Mouse (Mus musculus) ES-E14 (cell line): ENCODE measurements around the gene Acvr1. TPM values are rescaled to one million over a fixed set of nuclear protein-coding genes. Genes with fewer than 3 reads are reported as not detected.

Source experiments
- DNase-seq: peaks from one replicate; pipeline ENCODE4 v3.0.0-alpha.2; 2013; ENCODE audit warnings: low read depth, low spot score
- H3K27ac ChIP-seq: 2 replicates; pipeline ENCODE4 v1.5.1; 2012; ENCODE audit warnings: low read depth, mild to moderate bottlenecking, low read length, moderate library complexity, mixed read lengths; ENCODE audit not compliant: poor library complexity, insufficient read depth, severe bottlenecking
- H3K36me3 ChIP-seq: 2 replicates; pipeline ENCODE4 v1.6.1; 2012; ENCODE audit warnings: mild to moderate bottlenecking, low read length, moderate library complexity, mixed read lengths; ENCODE audit not compliant: control insufficient read depth, poor library complexity, insufficient read depth, severe bottlenecking
- H3K4me1 ChIP-seq, 2 experiments: fragments of 150-350 bp in 1 of 2; sonication (generic) in 1 of 2; 2 replicates each; pipeline ENCODE4 v1.6.1; 2012; ENCODE audit warnings: low read length in 2 of 2, mild to moderate bottlenecking in 1 of 2, mixed read lengths in 1 of 2; ENCODE audit not compliant: control insufficient read depth in 2 of 2, insufficient read depth in 2 of 2, poor library complexity in 1 of 2
- H3K4me3 ChIP-seq, 2 experiments: fragments of 150-350 bp in 1 of 2; sonication (generic) in 1 of 2; 2 replicates each; pipeline ENCODE4 v1.5.1; 2012; ENCODE audit warnings: low read length in 2 of 2, low read depth in 1 of 2, mild to moderate bottlenecking in 1 of 2, mixed read lengths in 1 of 2; ENCODE audit not compliant: insufficient read depth in 1 of 2, poor library complexity in 1 of 2, severe bottlenecking in 1 of 2
- H3K9ac ChIP-seq: 2 replicates; pipeline ENCODE4 v1.6.1; 2012; ENCODE audit warnings: low read depth, mild to moderate bottlenecking, low read length, mixed read lengths; ENCODE audit not compliant: poor library complexity, insufficient read depth, severe bottlenecking
- H3K9me3 ChIP-seq: fragments of 150-350 bp; sonication (generic); 2 replicates; pipeline ENCODE4 v1.6.1; 2012; ENCODE audit warnings: low read depth, mild to moderate bottlenecking, low read length; ENCODE audit not compliant: control insufficient read depth, insufficient read depth
- CHD2 ChIP-seq: IDR thresholded peaks from 2 replicates; pipeline ENCODE4 v1.6.1; 2014; ENCODE audit warnings: mild to moderate bottlenecking, low read depth, low read length, inconsistent platforms
- HCFC1 ChIP-seq: IDR thresholded peaks from 2 replicates; pipeline ENCODE4 v1.6.1; 2012; ENCODE audit warnings: low read length, inconsistent platforms, borderline replicate concordance; ENCODE audit not compliant: insufficient read depth
- MAFK ChIP-seq: IDR thresholded peaks from 2 replicates; pipeline ENCODE4 v1.6.1; 2014; ENCODE audit warnings: mild to moderate bottlenecking, low read depth, low read length, inconsistent platforms; ENCODE audit not compliant: insufficient read depth
- ZC3H11A ChIP-seq: IDR thresholded peaks from 2 replicates; pipeline ENCODE4 v1.6.1; 2012; ENCODE audit warnings: low read depth, mild to moderate bottlenecking, inconsistent platforms, low read length, borderline replicate concordance
- ZNF384 ChIP-seq: IDR thresholded peaks from 2 replicates; pipeline ENCODE4 v1.6.1; 2012; ENCODE audit warnings: low read depth, low read length, inconsistent platforms
- in situ Hi-C, 2 experiments: fragments of 600-800 bp; cut with MboI; formaldehyde crosslinking; loops; one replicate each; pipeline ENCODE4 v1.15.1; 2025; ENCODE audit warnings: low sequenced_read_pairs in 2 of 2, inconsistent platforms in 1 of 2; ENCODE audit not compliant: unreplicated experiment in 2 of 2
- total RNA-seq: library from RNA; depleted of rRNA; stranded (reverse); fragments of 300-350 nt; gene quantifications from 2 replicates; pipeline ENCODE4 v1.2.3, GENCODE M21; 2012

Gene Acvr1
- total RNA-seq, 1 experiment, result 6.6 TPM

DNA sequence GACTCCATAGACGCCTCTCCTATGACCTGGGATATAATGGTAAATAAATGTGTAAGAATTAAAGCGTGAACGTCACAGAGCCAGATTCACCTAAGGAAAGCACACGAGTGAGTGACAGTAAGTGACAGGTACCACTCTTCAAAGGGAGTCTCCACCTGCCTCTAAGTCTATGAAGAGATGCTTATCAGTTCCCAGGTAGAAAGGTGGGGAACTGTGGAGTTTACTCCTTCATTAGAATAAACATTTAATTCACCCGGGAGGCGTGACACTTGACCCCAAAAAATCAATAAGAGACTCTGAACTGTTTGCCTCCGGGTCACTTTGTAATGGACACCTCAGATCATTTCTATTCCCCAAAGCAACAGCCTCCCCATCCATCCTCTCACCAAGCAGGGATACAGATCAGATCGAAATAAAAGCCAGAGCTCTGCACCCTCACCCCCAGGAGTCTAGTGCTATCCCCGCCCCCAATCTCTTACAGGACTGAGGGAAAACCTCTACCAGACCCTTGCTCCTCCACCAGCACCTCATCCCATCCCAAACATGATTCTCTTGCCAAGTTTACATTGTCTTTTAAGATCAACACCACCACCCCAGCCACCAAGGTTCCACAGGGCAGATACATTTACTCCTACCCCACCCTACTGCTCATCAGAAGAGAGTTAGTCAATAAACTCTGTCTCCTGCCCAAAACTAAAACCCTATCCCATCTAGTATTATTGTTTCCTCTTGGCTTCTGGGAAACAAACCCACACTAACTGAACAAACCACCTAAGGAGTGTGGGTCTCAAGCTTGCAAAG is 9.7 kb downstream of the Acvr1 start:
- TF ChIP-seq ZC3H11A (no peak), MAFK (no peak), ZNF384 (no peak), CHD2 (no peak), HCFC1 (no peak)
- DNase-seq, result no peak
- H3K36me3 ChIP-seq, result no peaks in the 10 kb centered on the region
- no peak overlapping the region for H3K4me3 ChIP-seq
- in situ Hi-C loops, result no loop called here
- no peak overlapping the region for H3K27ac ChIP-seq
- H3K9me3 ChIP-seq, result no peaks in the 10 kb centered on the region
- H3K4me1 ChIP-seq, result peaks cover 0 to 3% of the 10 kb centered on the region in 2 experiments; a peak in 2 of 4 replicates
- no peak overlapping the region for H3K9ac ChIP-seq

DNA sequence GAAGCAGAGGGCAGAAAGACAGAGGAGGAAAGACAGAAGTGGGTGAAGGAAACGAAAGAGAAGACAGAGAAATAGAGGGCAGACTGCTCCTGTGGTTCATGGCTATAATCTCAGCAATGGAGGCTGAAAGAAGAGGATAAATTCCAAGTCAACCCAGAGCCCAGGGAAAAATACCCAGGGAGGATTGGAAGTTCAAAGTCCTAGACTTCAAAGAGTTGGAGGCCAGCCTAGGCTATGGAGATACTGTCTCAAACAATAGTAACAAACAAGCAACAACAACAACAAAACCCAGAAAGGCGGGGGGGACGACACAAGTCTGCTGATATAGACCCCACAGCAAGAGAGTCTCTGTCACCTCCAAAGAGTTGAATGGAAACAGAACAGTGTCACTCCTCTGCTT is 14.7 kb downstream of the Acvr1 start:
- H3K4me1 ChIP-seq, result peaks cover 0 to 11% of the 10 kb centered on the region in 2 experiments; a peak in 2 of 4 replicates
- H3K36me3 ChIP-seq, result no peaks in the 10 kb centered on the region
- in situ Hi-C loops, result no loop called here
- TF ChIP-seq ZNF384 (no peak), HCFC1 (no peak), MAFK (no peak), ZC3H11A (no peak), CHD2 (no peak)
- no peak overlapping the region for H3K27ac ChIP-seq
- DNase-seq, result no peak
- H3K9ac ChIP-seq, result no peak overlapping the region
- H3K4me3 ChIP-seq, result no peak overlapping the region
- no peaks in the 10 kb centered on the region for H3K9me3 ChIP-seq

DNA sequence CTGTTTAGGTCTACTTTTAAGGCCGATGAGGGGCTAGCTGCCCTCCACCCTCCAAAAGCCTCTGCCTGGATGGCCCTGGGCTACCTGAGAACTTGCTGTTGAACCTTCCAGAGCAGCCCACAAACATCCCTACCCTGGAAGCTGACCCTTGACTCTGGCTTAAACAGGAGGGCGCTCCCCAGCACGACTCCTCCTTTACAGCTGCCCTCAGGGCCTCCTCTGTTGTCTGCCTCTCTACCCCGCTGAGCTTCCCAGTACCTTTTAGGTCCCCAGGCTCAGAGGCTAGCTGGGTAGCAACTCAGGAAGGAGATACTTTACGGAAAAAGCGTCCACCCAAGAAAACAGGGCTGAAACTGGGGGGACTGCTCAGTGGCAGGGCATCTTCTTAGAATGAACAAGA is 15.1 kb downstream of the Acvr1 start:
- peak; percentile 55 for DNase-seq
- Histone ChIP-seq H3K36me3 (no peaks in the 10 kb centered on the region), H3K9ac (no peak overlapping the region), H3K4me1 (peaks cover 0 to 11% of the 10 kb centered on the region in 2 experiments; a peak in 2 of 4 replicates), H3K27ac (no peak overlapping the region), H3K9me3 (no peaks in the 10 kb centered on the region), H3K4me3 (no peak overlapping the region)
- in situ Hi-C loops, result no loop called here
- TF ChIP-seq ZC3H11A, result no peak
- no peak for TF ChIP-seq ZNF384
- TF ChIP-seq MAFK, result no peak
- TF ChIP-seq CHD2, result no peak
- no peak for TF ChIP-seq HCFC1

DNA sequence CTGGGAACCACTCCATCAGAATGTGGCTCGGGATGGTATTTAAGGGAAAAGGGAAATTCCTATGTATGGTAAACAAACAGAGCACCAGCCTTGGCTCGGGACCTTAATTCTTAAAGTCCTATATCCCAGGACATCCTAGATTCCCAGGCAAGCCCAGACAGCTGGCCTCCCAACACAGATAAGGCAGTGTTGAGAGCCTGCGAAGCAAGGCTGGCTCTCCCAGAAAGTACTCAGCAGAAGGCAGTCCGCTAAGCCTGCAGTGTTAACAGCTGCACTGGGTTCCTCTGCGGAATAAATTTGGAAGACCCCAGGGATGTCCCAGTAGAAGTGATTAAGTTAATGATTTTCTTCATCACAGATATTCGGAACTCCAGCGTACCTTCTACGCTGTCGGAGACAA is 16.5 kb downstream of the Acvr1 start:
- in situ Hi-C loops, result no loop called here
- no peak overlapping the region for H3K27ac ChIP-seq
- H3K36me3 ChIP-seq, result no peaks in the 10 kb centered on the region
- H3K4me1 ChIP-seq, result peaks cover 0 to 11% of the 10 kb centered on the region in 2 experiments; a peak in 2 of 4 replicates
- no peak overlapping the region for H3K4me3 ChIP-seq
- no peak overlapping the region for H3K9ac ChIP-seq
- H3K9me3 ChIP-seq, result no peaks in the 10 kb centered on the region
- no peak for DNase-seq
- TF ChIP-seq HCFC1 (no peak), MAFK (no peak), ZNF384 (no peak), CHD2 (no peak), ZC3H11A (no peak)
